In genomic region chr6:100834489-100835160, GRCm38 (mm10) we compare ENCODE assay signal across 8 mouse cellular contexts. TPM values are rescaled to one million over a fixed set of nuclear protein-coding genes. Genes with fewer than 3 reads are reported as not detected.
DNase-seq lines count a peak whose midpoint lies in the region; ATAC-seq and TF ChIP-seq lines count a peak whose summit lies in the region.

No protein-coding gene starts in this region.

- H3K4me1 ChIP-seq in kidney, adult 2 months (ENCODE audit: control insufficient read depth, insufficient read depth, low read length), result peaks cover 10% of the 10 kb centered on the region; the same call in 1 of the 2 replicates
- H3K4me1 ChIP-seq in bone marrow macrophage, adult 2 months (ENCODE audit: control insufficient read depth, insufficient read depth, low read length), result peaks cover 11% of the 10 kb centered on the region
- H3K4me1 ChIP-seq in hindbrain, embryonic 13.5 days (replicated peaks), result peaks cover 39% of the 10 kb centered on the region
- H3K4me1 ChIP-seq in midbrain, embryonic 16.5 days (ENCODE audit: control insufficient read depth, insufficient read depth, low read length), result peaks cover 29% of the 10 kb centered on the region

- no peak for DNase-seq in kidney, adult 2 months
- DNase-seq in kidney, postnatal 14 days, result no peak
- DNase-seq in kidney, postnatal 4 days, result no peak
- DNase-seq in left cerebral cortex, postnatal 10 days (ENCODE audit: extremely low spot score in 1 of 2, low spot score in 2 of 2), result no peak

- ATAC-seq in hindbrain, embryonic 13.5 days (ENCODE audit: low FRiP score), result no peak
- no peak for ATAC-seq in midbrain, embryonic 16.5 days
- ATAC-seq in erythroid progenitor cell, adult 5-6 weeks (replicated peaks; ENCODE audit: low FRiP score, poor library complexity, severe bottlenecking), result no peak

- WGBS in kidney, adult 2 months, result 32% methylated on average over 9 of the region's 9 CpGs
- 37% methylated on average over 9 of the region's 9 CpGs for WGBS in hindbrain, embryonic 13.5 days
- WGBS in midbrain, embryonic 16.5 days, result 43% methylated on average over 9 of the region's 9 CpGs

- TF ChIP-seq POLR2A in kidney, adult 2 months (IDR thresholded peaks at IDR 0.05; ENCODE audit: low read depth, low read length), result no peak
- no peak for TF ChIP-seq POLR2A in bone marrow macrophage, adult 2 months (IDR thresholded peaks at IDR 0.05; ENCODE audit: borderline replicate concordance, low read depth, low read length)

- no peaks in the 10 kb centered on the region for H3K9me3 ChIP-seq in hindbrain, embryonic 13.5 days
- no peaks in the 10 kb centered on the region for H3K9me3 ChIP-seq in midbrain, embryonic 16.5 days (replicated peaks; ENCODE audit: control insufficient read depth, low read length, poor library complexity, severe bottlenecking)

- H3K27ac ChIP-seq in kidney, adult 2 months (ENCODE audit: insufficient read depth, low read depth, low read length), result no peak overlapping the region; the same call in 1 of the 2 replicates
- H3K27ac ChIP-seq in bone marrow macrophage, adult 2 months (ENCODE audit: insufficient read depth, low read depth, low read length), result no peak overlapping the region
- peak overlapping the region; percentile 93 for H3K27ac ChIP-seq in hindbrain, embryonic 13.5 days
- peak overlapping the region; percentile 91 for H3K27ac ChIP-seq in midbrain, embryonic 16.5 days (ENCODE audit: low read length)

- H3K36me3 ChIP-seq in kidney, adult 2 months (ENCODE audit: control insufficient read depth, insufficient read depth, low read length), result peaks cover 10% of the 10 kb centered on the region
- H3K36me3 ChIP-seq in hindbrain, embryonic 13.5 days, result peaks cover 40% of the 10 kb centered on the region
- peaks cover 10% of the 10 kb centered on the region for H3K36me3 ChIP-seq in midbrain, embryonic 16.5 days (ENCODE audit: control insufficient read depth, insufficient read depth, low read length)

- H3K4me2 ChIP-seq in hindbrain, embryonic 13.5 days, result peak overlapping the region; percentile 66
- H3K4me2 ChIP-seq in midbrain, embryonic 16.5 days (ENCODE audit: low read length), result peak overlapping the region; percentile 73

- TF ChIP-seq CTCF in kidney, adult 2 months (conservative IDR thresholded peaks at IDR 0.05; ENCODE audit: insufficient read depth, insufficient read length, low read depth, low read length), result no peak
- no peak for TF ChIP-seq CTCF in bone marrow macrophage, adult 2 months (IDR thresholded peaks at IDR 0.05; ENCODE audit: low read depth, low read length)

- H3K27me3 ChIP-seq in kidney, adult 2 months (replicated peaks; ENCODE audit: control insufficient read depth, insufficient read depth, low read length), result no peaks in the 10 kb centered on the region
- no peaks in the 10 kb centered on the region for H3K27me3 ChIP-seq in hindbrain, embryonic 13.5 days
- no peaks in the 10 kb centered on the region for H3K27me3 ChIP-seq in midbrain, embryonic 16.5 days (ENCODE audit: control insufficient read depth, insufficient read depth, low read depth, low read length)

- peak overlapping the region; percentile 97 for H3K4me3 ChIP-seq in kidney, adult 2 months (ENCODE audit: insufficient read depth, low read depth, low read length)
- H3K4me3 ChIP-seq in bone marrow macrophage, adult 2 months (ENCODE audit: insufficient read depth, low read length), result peak overlapping the region; percentile 98
- peak overlapping the region; percentile 78 for H3K4me3 ChIP-seq in hindbrain, embryonic 13.5 days
- H3K4me3 ChIP-seq in midbrain, embryonic 16.5 days (ENCODE audit: low read depth, low read length), result peak overlapping the region; percentile 87

- H3K9ac ChIP-seq in hindbrain, embryonic 13.5 days, result peak overlapping the region; percentile 89
- H3K9ac ChIP-seq in midbrain, embryonic 16.5 days (ENCODE audit: low read depth, low read length), result peak overlapping the region; percentile 82

- intact Hi-C loops in left cerebral cortex, postnatal 10 days (cut with DNase I), result loop anchor here (10.0 kb wide), 1 partner anchor 160 kb away; the partner anchor contains the start of gene Shq1

RNA-seq across cellular contexts. Expression of gene Ppp4r2, which starts 1.2 kb away (rescaled TPM):
- 12.4 and 14.7 TPM in 2 replicates for polyA plus RNA-seq in kidney, adult 2 months (2012; rRNA removed)
- 66.7 and 69.2 TPM in 2 replicates for polyA plus RNA-seq in bone marrow macrophage, adult 2 months (2012; ENCODE audit: insufficient read depth, insufficient read length, missing spikeins)
- 20.5 and 20.9 TPM in 2 replicates for polyA plus RNA-seq in hindbrain, embryonic 13.5 days (2015; fragmentation: Nextera tagmentation; extraction: Ambion mirVana)
- polyA plus RNA-seq in midbrain, embryonic 16.5 days (2015; fragmentation: Nextera tagmentation; extraction: Ambion mirVana), result 16.2 and 19.2 TPM in 2 replicates
- total RNA-seq in erythroid progenitor cell, adult 5-6 weeks (2015; ENCODE audit: low replicate concordance), result 32.8 and 37.3 TPM in 2 replicates
- 56.7 and 102 TPM in 2 replicates for total RNA-seq in erythroid progenitor cell, adult 5-6 weeks (2017; ENCODE audit: low replicate concordance)
- 10 to 100 TPM; 60.3 to 72.8 TPM for total RNA-seq in left cerebral cortex, postnatal 10 days (2021)

Comparison
In these comparisons a context has a peak if more than half of its experiments do, and no peak if none do; other contexts are left out.
1. H3K27ac ChIP-seq: peak in hindbrain, embryonic 13.5 days (single experiment) and midbrain, embryonic 16.5 days (single experiment); none in kidney, adult 2 months (single experiment) and bone marrow macrophage, adult 2 months (single experiment).
2. Peak in every context shown above with its lines, with median percentiles within 50 percentile points of each other: H3K4me3 ChIP-seq.